Mouse (Mus musculus): ENCODE measurements around the gene C130026I21Rik. TPM values are rescaled to one million over a fixed set of nuclear protein-coding genes. Genes with fewer than 3 reads are reported as not detected.
"Not testable (repeated sequence)": the region's sequence is repeated elsewhere in the genome, so short reads cannot be mapped to it uniquely, and the experiment has no call there.

The C130026I21Rik gene
- total RNA-seq, 1 experiment = 2.9 TPM

GRCm38 (mm10) chr1:85105336-85105735 is 165.0 kb downstream of the C130026I21Rik start:
- H3K4me3 ChIP-seq (ENCODE audit: insufficient read depth in 1 of 2, low read depth in 1 of 2, low read length in 2 of 2, poor library complexity in 1 of 2, severe bottlenecking in 1 of 2); DNase-seq (ENCODE audit: low read depth, low spot score); H3K27ac ChIP-seq (ENCODE audit: insufficient read depth, low read depth, low read length, poor library complexity, severe bottlenecking); H3K9ac ChIP-seq (ENCODE audit: insufficient read depth, low read depth, low read length, poor library complexity, severe bottlenecking); in situ Hi-C loops (cut with MboI; ENCODE audit: low sequenced_read_pairs in 2 of 2, unreplicated experiment in 2 of 2); H3K9me3 ChIP-seq (ENCODE audit: control insufficient read depth, insufficient read depth, low read depth, low read length); H3K4me1 ChIP-seq (ENCODE audit: control insufficient read depth in 2 of 2, insufficient read depth in 2 of 2, low read length in 2 of 2, poor library complexity in 1 of 2); H3K36me3 ChIP-seq (ENCODE audit: control insufficient read depth, insufficient read depth, low read length, poor library complexity, severe bottlenecking): not testable (repeated sequence)

GRCm38 (mm10) chr1:85101754-85102153 is 168.6 kb downstream of the C130026I21Rik start:
- H3K9me3 ChIP-seq (ENCODE audit: control insufficient read depth, insufficient read depth, low read depth, low read length); H3K9ac ChIP-seq (ENCODE audit: insufficient read depth, low read depth, low read length, poor library complexity, severe bottlenecking); H3K36me3 ChIP-seq (ENCODE audit: control insufficient read depth, insufficient read depth, low read length, poor library complexity, severe bottlenecking); in situ Hi-C loops (cut with MboI; ENCODE audit: low sequenced_read_pairs in 2 of 2, unreplicated experiment in 2 of 2); DNase-seq (ENCODE audit: low read depth, low spot score); H3K27ac ChIP-seq (ENCODE audit: insufficient read depth, low read depth, low read length, poor library complexity, severe bottlenecking); H3K4me3 ChIP-seq (ENCODE audit: insufficient read depth in 1 of 2, low read depth in 1 of 2, low read length in 2 of 2, poor library complexity in 1 of 2, severe bottlenecking in 1 of 2); H3K4me1 ChIP-seq (ENCODE audit: control insufficient read depth in 2 of 2, insufficient read depth in 2 of 2, low read length in 2 of 2, poor library complexity in 1 of 2): not testable (repeated sequence)

- H3K9me3 ChIP-seq (ENCODE audit: control insufficient read depth, insufficient read depth, low read depth, low read length); H3K4me1 ChIP-seq (ENCODE audit: control insufficient read depth in 2 of 2, insufficient read depth in 2 of 2, low read length in 2 of 2, poor library complexity in 1 of 2); H3K9ac ChIP-seq (ENCODE audit: insufficient read depth, low read depth, low read length, poor library complexity, severe bottlenecking); H3K27ac ChIP-seq (ENCODE audit: insufficient read depth, low read depth, low read length, poor library complexity, severe bottlenecking); DNase-seq (ENCODE audit: low read depth, low spot score); H3K4me3 ChIP-seq (ENCODE audit: insufficient read depth in 1 of 2, low read depth in 1 of 2, low read length in 2 of 2, poor library complexity in 1 of 2, severe bottlenecking in 1 of 2); H3K36me3 ChIP-seq (ENCODE audit: control insufficient read depth, insufficient read depth, low read length, poor library complexity, severe bottlenecking); in situ Hi-C loops (cut with MboI; ENCODE audit: low sequenced_read_pairs in 2 of 2, unreplicated experiment in 2 of 2): not testable (repeated sequence)
Measured at GRCm38 (mm10) chr1:85099864-85100263, 170.5 kb downstream of the C130026I21Rik start, which contains the start of gene Gm10553. Gene Gm10553, plus strand, starts transcription at chr1:85100164.

GRCm38 (mm10) chr1:85099081-85099480 is 171.3 kb downstream of the C130026I21Rik start:
- DNase-seq (ENCODE audit: low read depth, low spot score); H3K27ac ChIP-seq (ENCODE audit: insufficient read depth, low read depth, low read length, poor library complexity, severe bottlenecking); H3K9me3 ChIP-seq (ENCODE audit: control insufficient read depth, insufficient read depth, low read depth, low read length); H3K9ac ChIP-seq (ENCODE audit: insufficient read depth, low read depth, low read length, poor library complexity, severe bottlenecking); H3K4me3 ChIP-seq (ENCODE audit: insufficient read depth in 1 of 2, low read depth in 1 of 2, low read length in 2 of 2, poor library complexity in 1 of 2, severe bottlenecking in 1 of 2); H3K4me1 ChIP-seq (ENCODE audit: control insufficient read depth in 2 of 2, insufficient read depth in 2 of 2, low read length in 2 of 2, poor library complexity in 1 of 2); H3K36me3 ChIP-seq (ENCODE audit: control insufficient read depth, insufficient read depth, low read length, poor library complexity, severe bottlenecking); in situ Hi-C loops (cut with MboI; ENCODE audit: low sequenced_read_pairs in 2 of 2, unreplicated experiment in 2 of 2): not testable (repeated sequence)

- H3K9ac ChIP-seq (ENCODE audit: insufficient read depth, low read depth, low read length, poor library complexity, severe bottlenecking); H3K4me1 ChIP-seq (ENCODE audit: control insufficient read depth in 2 of 2, insufficient read depth in 2 of 2, low read length in 2 of 2, poor library complexity in 1 of 2); H3K4me3 ChIP-seq (ENCODE audit: insufficient read depth in 1 of 2, low read depth in 1 of 2, low read length in 2 of 2, poor library complexity in 1 of 2, severe bottlenecking in 1 of 2); H3K27ac ChIP-seq (ENCODE audit: insufficient read depth, low read depth, low read length, poor library complexity, severe bottlenecking); H3K36me3 ChIP-seq (ENCODE audit: control insufficient read depth, insufficient read depth, low read length, poor library complexity, severe bottlenecking); in situ Hi-C loops (cut with MboI; ENCODE audit: low sequenced_read_pairs in 2 of 2, unreplicated experiment in 2 of 2); DNase-seq (ENCODE audit: low read depth, low spot score); H3K9me3 ChIP-seq (ENCODE audit: control insufficient read depth, insufficient read depth, low read depth, low read length): not testable (repeated sequence)
Measured at GRCm38 (mm10) chr1:85093011-85093572, 177.3 kb downstream of the C130026I21Rik start.

GRCm38 (mm10) chr1:85092169-85092568 is 178.2 kb downstream of the C130026I21Rik start:
- H3K9ac ChIP-seq (ENCODE audit: insufficient read depth, low read depth, low read length, poor library complexity, severe bottlenecking); H3K4me3 ChIP-seq (ENCODE audit: insufficient read depth in 1 of 2, low read depth in 1 of 2, low read length in 2 of 2, poor library complexity in 1 of 2, severe bottlenecking in 1 of 2); H3K4me1 ChIP-seq (ENCODE audit: control insufficient read depth in 2 of 2, insufficient read depth in 2 of 2, low read length in 2 of 2, poor library complexity in 1 of 2); H3K9me3 ChIP-seq (ENCODE audit: control insufficient read depth, insufficient read depth, low read depth, low read length); in situ Hi-C loops (cut with MboI; ENCODE audit: low sequenced_read_pairs in 2 of 2, unreplicated experiment in 2 of 2); H3K36me3 ChIP-seq (ENCODE audit: control insufficient read depth, insufficient read depth, low read length, poor library complexity, severe bottlenecking); DNase-seq (ENCODE audit: low read depth, low spot score); H3K27ac ChIP-seq (ENCODE audit: insufficient read depth, low read depth, low read length, poor library complexity, severe bottlenecking): not testable (repeated sequence)

GRCm38 (mm10) chr1:85086211-85086610 is 184.2 kb downstream of the C130026I21Rik start:
- H3K4me1 ChIP-seq (ENCODE audit: control insufficient read depth in 2 of 2, insufficient read depth in 2 of 2, low read length in 2 of 2, poor library complexity in 1 of 2); H3K4me3 ChIP-seq (ENCODE audit: insufficient read depth in 1 of 2, low read depth in 1 of 2, low read length in 2 of 2, poor library complexity in 1 of 2, severe bottlenecking in 1 of 2); H3K9me3 ChIP-seq (ENCODE audit: control insufficient read depth, insufficient read depth, low read depth, low read length); in situ Hi-C loops (cut with MboI; ENCODE audit: low sequenced_read_pairs in 2 of 2, unreplicated experiment in 2 of 2); H3K36me3 ChIP-seq (ENCODE audit: control insufficient read depth, insufficient read depth, low read length, poor library complexity, severe bottlenecking); H3K27ac ChIP-seq (ENCODE audit: insufficient read depth, low read depth, low read length, poor library complexity, severe bottlenecking); DNase-seq (ENCODE audit: low read depth, low spot score); H3K9ac ChIP-seq (ENCODE audit: insufficient read depth, low read depth, low read length, poor library complexity, severe bottlenecking): not testable (repeated sequence)

- DNase-seq (ENCODE audit: low read depth, low spot score); H3K9me3 ChIP-seq (ENCODE audit: control insufficient read depth, insufficient read depth, low read depth, low read length); H3K9ac ChIP-seq (ENCODE audit: insufficient read depth, low read depth, low read length, poor library complexity, severe bottlenecking); H3K4me1 ChIP-seq (ENCODE audit: control insufficient read depth in 2 of 2, insufficient read depth in 2 of 2, low read length in 2 of 2, poor library complexity in 1 of 2); H3K4me3 ChIP-seq (ENCODE audit: insufficient read depth in 1 of 2, low read depth in 1 of 2, low read length in 2 of 2, poor library complexity in 1 of 2, severe bottlenecking in 1 of 2); in situ Hi-C loops (cut with MboI; ENCODE audit: low sequenced_read_pairs in 2 of 2, unreplicated experiment in 2 of 2); H3K36me3 ChIP-seq (ENCODE audit: control insufficient read depth, insufficient read depth, low read length, poor library complexity, severe bottlenecking); H3K27ac ChIP-seq (ENCODE audit: insufficient read depth, low read depth, low read length, poor library complexity, severe bottlenecking): not testable (repeated sequence)
Measured at GRCm38 (mm10) chr1:85084803-85085202, 185.6 kb downstream of the C130026I21Rik start.

All from ES-E14 (cell line).